Mouse (Mus musculus) spleen, adult 12 weeks (tissue): Measurements from ENCODE around the gene Rbx1.

Source experiments
- DNase-seq: peaks from one replicate; pipeline ENCODE4 v3.0.0; 2022; ENCODE audit warnings: low spot score

Gene Rbx1

DNA sequence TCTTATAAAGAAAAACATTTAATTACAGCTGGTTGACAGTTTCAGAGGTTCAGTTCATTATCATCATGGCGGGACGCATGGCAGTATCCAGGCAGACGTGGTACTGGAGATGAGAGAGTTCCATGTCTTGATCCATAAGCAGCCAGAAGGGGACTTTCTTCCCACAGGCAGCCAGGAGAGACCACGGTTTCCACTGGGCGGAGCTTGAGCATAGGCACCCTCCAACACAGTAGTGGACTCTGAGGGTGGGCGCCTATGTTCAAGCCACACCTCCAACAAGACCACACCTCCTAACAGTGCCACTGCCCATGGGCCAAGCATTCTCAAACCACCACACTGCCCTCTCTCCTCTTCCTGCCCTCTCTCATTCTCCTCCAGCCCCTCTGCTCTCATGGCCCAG lies 17.6 kb downstream of the Rbx1 start:
- DNase-seq = no peak

DNA sequence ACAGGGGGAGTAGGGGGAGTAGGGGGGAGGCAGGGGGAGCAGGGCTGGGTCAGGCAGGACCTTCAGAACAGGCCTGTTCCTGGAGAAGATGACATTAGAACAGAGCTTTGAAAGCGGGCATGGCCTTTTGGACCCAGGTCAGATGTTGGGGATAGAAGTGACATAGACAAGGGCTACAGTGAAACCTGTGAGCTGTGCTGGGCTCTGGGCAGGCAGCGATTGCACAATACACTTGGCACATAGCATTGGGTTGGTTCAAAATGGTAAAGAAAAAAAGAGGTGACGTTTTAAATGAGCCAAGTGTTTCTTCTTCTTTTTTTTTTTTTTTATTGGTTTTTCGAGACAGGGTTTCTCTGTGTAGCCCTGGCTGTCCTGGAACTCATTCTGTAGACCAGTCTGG lies 19.4 kb downstream of the Rbx1 start:
- no peak for DNase-seq

DNA sequence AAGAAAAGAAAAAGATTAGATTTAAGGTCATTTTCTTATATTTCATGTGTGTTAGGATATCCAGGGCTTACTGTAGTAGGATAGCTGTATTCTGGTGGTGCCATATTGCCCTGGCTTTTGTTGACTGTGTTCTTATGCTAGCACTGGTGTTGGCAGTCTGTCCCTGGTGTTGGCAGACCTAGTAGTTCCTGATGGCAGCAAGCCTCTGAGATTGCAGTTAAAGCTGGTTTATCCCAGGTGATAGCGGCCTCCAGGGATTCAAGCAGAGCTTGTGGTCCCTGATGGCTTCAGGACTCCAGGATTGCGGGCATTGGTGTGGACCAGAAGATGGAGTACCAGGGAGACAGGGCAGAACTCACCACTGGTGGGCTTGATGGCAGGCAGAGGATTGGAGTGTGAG lies 37.4 kb downstream of the Rbx1 start:
- DNase-seq = no peak

GRCm38 (mm10) chr15:81503995-81504394 lies 37.9 kb downstream of the Rbx1 start:
- DNase-seq = no peak

- peak; percentile 33 for DNase-seq
These were observed 41.1 kb downstream of the Rbx1 start for GRCm38 (mm10) chr15:81507201-81507600.

GRCm38 (mm10) chr15:81510621-81511020 lies 44.5 kb downstream of the Rbx1 start:
- no peak for DNase-seq

DNA sequence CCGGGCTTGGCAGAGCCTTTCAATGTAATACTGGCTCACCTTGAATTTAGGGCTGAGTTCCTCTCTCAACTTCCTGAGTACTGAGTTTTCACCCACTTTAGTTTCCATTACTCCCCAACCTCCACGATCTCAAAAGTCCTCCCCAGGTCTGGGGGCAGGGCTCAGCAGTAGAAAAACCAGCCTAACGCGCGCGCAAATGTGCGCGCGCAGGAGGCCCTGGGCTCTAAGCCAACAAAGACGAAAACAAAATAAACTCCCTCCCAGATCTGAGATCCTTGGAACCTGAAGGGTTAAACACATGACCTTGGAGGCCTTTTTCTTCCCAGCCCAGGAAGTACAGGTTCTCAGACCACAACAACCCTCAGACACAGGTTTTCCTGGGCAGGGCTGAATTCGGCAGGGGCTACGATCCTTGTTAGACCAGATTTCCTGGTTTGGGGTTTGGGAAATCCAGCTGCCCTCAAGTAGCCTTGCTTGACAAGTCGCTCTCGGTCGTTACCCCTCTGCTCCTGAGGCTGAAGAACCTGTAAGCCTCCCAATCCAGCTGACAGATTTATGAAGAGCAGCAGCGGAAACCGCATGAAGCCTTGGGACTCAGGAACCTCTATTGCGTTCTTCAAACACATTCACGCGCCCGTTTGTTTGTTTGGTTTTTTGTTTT lies 45.6 kb downstream of the Rbx1 start:
- peak; percentile 32 for DNase-seq

DNA sequence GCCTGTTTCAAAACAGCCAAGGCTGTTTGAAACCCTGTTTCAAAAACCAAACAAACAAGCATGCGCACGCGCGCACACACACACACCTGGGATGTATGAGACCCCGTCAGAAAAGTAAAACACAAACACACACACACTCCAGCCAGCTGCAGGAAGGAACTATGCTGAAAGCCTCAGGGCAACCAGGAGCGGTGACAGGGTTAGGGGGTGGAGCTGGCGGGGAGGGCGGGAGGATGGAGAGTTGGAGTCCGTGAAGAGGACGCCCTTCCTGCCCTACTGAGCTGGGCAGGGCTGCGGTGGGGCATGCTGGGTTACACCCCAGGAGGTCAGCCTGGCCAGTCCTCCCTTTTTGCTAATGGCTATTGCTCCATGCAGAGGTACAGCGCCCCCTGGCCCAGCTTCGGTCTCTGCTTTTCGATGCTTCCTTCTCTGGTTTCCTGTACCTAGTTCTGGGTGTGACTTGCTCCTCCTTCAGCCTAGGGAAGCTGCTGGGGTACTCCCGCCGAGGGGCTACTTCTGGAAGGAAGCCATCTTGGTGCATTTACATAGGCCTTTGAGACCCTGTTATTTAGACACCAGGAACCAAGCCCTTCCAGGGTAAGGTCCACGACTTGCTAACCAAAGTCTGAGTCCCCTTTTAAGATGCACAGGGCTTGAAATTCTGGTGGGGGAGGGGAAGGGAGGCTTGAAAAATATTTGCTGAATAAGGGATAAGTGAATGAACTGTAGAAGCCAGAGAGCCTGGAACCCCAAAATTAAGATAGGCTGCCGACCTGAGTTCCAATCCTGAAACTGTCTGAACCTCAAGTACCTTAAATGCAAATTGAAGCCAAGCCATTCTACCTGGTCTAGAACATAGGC lies 48.2 kb downstream of the Rbx1 start:
- DNase-seq = peak; percentile 67

DNA sequence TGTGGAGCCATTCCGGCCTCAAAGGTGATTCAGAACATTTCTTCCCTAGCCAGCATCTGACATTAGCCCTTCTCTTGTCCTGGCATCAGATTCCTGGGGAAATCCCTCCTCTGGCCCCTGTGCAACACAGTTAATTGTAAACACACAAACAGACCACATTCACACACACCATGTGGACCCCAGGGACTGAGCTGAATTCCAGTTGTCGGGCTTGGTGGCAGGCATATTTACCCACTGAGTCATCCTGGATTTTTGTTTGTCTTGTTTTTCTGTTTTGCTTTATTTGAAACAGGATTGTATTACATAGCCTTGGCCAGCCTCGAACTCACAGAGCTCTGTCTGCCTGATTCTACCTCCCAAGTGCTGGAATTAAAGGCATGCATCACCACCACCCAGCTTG lies 49.1 kb downstream of the Rbx1 start:
- no peak for DNase-seq

DNA sequence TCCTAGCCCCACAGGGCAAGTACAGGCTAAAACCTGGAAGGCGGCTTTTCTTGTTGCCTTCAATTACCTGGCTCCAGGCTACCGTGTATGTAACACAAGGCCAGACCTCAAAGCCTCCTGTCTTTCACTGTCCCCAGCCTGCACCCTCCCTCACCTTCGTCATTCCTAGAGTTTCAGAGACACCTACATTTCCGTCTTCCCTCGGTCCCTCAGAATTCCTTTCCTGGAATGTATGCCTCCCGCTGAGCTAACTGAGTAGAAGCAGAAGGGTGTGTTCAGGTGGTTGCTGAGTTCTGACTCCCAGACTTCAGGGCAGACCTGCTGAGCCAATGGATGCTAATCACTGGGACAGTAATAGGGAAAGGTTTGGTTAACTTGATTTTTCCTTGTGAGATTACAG lies 51.9 kb downstream of the Rbx1 start:
- DNase-seq = no peak

GRCm38 (mm10) chr15:81518761-81519160 lies 52.7 kb downstream of the Rbx1 start:
- no peak for DNase-seq

- peak; percentile 69 for DNase-seq
These were observed 56.1 kb downstream of the Rbx1 start for GRCm38 (mm10) chr15:81522036-81522751.

GRCm38 (mm10) chr15:81522761-81523168 lies 56.7 kb downstream of the Rbx1 start:
- DNase-seq = no peak

DNA sequence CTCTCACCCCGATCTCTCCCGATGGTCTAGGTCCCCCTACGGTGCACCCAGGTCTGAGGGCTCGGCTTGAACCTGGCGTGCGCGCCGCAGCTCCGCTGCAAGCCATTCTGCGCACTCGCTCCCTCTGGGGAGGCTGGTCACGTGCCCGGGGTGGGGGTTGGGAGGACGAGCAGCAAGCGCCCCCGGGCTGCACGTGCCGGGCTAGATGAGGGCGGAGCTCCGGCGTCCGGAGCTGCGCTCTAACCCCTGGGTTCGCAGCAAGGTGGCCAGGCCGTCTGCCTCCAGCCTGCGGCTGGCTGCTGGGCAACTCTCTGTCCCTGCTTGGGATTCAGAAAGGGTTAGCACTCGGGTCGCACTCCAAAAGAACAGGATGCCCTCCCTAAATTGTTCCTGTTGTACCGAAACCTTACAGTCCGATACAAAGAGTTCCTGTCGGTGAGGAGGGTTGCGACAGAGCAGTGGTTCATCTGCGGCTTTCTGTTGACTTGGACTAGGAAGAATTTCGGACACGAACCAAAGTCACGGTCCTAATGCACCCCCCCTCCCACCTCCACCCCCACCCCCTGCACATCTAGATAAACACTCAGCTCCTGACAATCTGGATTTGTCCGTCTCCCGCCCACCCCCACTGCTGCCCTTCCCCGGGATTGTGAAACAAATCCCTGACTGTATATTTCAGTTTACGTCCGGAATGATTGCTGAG lies 57.2 kb downstream of the Rbx1 start:
- DNase-seq = peak; percentile 90

DNA sequence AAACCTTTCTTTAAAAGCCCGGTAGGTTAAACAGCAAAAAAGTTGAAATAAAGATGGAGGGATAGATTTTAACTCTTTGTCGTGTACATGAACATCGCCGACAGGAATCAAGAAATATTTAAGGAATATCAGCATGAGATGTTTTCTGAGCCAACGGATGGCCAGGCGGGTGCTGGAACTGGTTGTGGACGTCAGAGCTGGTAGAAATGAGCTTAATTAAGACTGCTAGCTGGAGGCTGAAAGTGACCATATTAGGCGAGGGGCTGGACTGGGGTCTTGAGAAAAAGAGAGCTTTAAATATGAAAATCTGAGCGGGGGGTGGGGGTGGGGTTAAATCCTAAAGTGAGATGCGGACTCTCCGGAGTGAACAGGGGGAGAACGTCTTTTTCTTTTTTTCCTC lies 57.8 kb downstream of the Rbx1 start:
- DNase-seq = no peak
